Mouse (Mus musculus) adipose tissue, adult 10 weeks (tissue): ENCODE results near the gene Selenon. TPM values are rescaled to one million over a fixed set of nuclear protein-coding genes. Genes with fewer than 3 reads are reported as not detected.

Source experiments
- polyA plus RNA-seq: library from polyadenylated mRNA; stranded (reverse); fragments of 350-450 nt; fragmentation: Illumina TruSeq; extraction: RNeasy Lipid Tissue Mini Kit (QIAGEN cat#74804); gene quantifications from one replicate; pipeline ENCODE4 v1.2.3, GENCODE M21; 2014; ENCODE audit warnings: low read depth, low replicate concordance

The Selenon gene
- polyA plus RNA-seq: 18.4 TPM

DNA sequence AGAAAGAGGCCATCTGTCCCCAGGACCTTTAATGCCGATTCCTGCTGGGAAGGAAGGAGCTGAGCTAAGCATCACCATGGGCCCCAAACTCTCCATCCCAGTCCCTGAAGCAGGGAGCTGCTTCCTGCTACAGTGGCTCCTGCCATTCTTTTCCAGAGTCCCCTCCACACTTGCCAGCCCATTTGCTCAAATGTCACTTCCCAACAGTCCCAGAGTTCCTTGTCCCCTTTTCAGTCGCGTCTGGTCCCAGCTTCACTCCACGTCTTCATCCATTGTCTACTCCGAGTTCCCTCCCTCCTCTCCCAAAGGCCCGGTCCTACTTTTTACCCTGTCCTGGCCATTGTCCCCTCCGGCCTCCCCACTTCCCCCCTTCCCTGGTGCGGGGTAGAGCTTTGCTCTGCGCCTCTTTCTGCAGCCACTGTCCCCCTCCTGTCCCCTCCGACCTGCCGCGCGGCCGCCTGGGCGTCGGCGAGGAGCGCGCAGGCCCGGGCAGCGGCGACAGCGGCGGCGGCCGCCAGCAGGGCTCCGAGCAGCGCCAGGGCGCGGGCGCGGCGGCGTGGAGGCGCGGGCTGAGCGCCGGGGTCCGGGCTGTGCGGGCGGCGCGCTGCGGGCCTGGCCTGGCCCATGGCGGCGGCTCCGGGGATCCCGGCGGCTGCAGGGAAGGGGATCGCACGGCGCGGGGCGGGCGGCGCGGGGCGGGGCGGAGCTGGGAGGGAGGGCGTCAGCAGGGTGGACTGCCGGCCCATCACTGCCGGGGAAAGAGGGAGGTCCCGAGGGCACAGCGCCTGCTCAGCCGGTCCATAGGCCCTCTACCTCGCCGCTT lies at the start of gene Selenon:
Gene Selenon (minus strand): TSS at position 673 of the 823 bp plus-strand sequence.

DNA sequence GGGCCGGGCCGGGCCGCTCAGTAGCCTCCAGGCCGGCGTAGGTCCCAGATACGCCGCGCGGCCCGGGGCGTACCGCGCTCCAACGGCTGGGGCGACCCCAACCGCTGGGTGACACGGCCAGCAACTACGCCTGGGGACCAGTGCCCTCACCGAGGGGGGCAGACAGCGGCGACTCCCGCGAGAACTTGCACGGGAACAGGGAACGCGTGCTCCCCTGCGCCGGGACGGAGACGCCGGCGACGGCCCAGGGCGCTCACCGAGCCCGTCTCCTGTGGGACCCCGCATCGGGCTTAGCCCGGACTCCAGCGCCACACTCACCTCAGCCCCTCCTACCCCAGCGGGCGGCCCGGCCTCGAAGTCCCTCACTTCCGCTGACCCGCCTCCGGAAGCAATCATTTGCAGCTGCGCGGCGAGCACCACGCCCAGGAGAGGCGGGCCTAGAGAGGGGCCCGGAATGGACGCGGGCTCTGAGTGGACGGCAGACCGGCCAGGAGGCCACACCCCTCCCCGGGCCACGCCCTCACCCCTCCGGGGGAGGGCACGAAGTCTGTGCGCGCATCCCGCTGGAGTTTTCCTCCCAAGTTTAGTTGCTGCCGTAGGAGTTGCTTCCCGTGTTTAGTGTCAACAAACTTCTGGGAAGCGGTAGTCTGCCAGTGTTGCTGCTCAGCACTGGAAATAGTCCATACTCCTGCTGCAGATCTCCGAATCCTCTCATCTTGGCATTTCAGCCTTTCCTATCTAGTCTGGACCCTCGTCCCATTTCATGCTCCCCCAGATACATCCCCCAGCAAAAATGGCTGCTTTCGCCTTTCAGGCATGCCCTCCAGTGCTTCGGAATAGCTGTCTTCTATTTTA lies 16.8 kb downstream of the Selenon start, which contains the start of gene Mtfr1l:
Gene Mtfr1l (minus strand): TSS at position 456 of the 855 bp plus-strand sequence.

DNA sequence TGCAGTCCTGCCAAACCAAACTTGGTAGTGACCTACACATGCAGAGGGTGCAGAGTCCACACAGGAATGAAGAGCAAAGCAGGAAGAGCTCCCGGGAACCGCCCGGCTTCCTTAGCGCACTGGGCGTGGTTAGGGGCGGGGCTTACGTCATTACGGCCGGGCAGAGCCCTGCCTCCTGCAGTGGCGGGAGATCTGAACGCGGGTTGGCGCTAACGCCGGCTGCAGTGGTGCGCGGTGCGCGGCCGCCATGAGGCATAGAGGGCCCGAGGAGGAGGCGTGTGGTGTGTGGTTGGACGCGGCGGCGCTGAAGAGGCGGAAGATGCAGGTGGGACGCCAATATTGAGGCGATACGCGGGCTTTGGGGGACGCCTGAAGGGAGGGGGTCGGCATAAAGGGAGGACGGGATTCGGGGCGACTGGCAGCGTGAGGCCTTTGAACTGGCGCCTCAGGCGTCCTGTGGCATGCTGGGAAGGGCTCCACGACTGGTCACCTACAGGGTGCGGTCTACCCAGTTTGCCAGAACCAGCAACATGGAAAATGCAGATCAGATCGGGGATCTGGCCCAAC lies 41.0 kb downstream of the Selenon start, which contains the start of gene Aunip:
Gene Aunip (plus strand): TSS at position 155 of the 567 bp plus-strand sequence.

GRCm38 (mm10) chr4:134496595-134497210 lies 55.3 kb downstream of the Selenon start, which contains the start of gene Paqr7:
Paqr7 (plus strand) TSS chr4:134496697.

Other genes with a start within 250 kb of the Selenon start
- 1.4 TPM for gene Trim63, start 237.0 kb downstream of the Selenon start, polyA plus RNA-seq
- gene Slc30a2, start 209.0 kb downstream of the Selenon start, polyA plus RNA-seq: 65.8 TPM
- gene Extl1, start 168.3 kb downstream of the Selenon start, polyA plus RNA-seq: 2.0 TPM
- gene Pafah2, start 155.8 kb downstream of the Selenon start, polyA plus RNA-seq: 45.9 TPM
- gene Stmn1, start 83.8 kb downstream of the Selenon start, polyA plus RNA-seq: 45.8 TPM
- gene Paqr7, start 55.5 kb downstream of the Selenon start, polyA plus RNA-seq: 15.9 TPM
- gene Aunip, start 41.2 kb downstream of the Selenon start, polyA plus RNA-seq: 0.57 TPM
- 91.0 TPM for gene Mtfr1l, start 16.8 kb downstream of the Selenon start, polyA plus RNA-seq
- gene Man1c1, start 152.1 kb upstream of the Selenon start, polyA plus RNA-seq: 9.9 TPM
- 13.3 TPM for gene Ldlrap1, start 215.9 kb upstream of the Selenon start, polyA plus RNA-seq